Mouse (Mus musculus) testis, adult 2 months (tissue): Measurements from ENCODE around the gene Actn1.

Experiments used
- CTCF ChIP-seq: fragments of 200-500 bp; IDR thresholded peaks from 2 replicates; pipeline ENCODE4 v1.5.1; 2012; ENCODE audit warnings: low read depth, mild to moderate bottlenecking, inconsistent platforms, low read length, moderate library complexity; ENCODE audit not compliant: control insufficient read depth, insufficient read depth, insufficient replicate concordance
- POLR2A ChIP-seq: fragments of 200-500 bp; IDR thresholded peaks from 2 replicates; pipeline ENCODE4 v1.6.1; 2012; ENCODE audit warnings: low read depth, mild to moderate bottlenecking, inconsistent platforms, low read length, moderate library complexity; ENCODE audit not compliant: control insufficient read depth

DNA sequence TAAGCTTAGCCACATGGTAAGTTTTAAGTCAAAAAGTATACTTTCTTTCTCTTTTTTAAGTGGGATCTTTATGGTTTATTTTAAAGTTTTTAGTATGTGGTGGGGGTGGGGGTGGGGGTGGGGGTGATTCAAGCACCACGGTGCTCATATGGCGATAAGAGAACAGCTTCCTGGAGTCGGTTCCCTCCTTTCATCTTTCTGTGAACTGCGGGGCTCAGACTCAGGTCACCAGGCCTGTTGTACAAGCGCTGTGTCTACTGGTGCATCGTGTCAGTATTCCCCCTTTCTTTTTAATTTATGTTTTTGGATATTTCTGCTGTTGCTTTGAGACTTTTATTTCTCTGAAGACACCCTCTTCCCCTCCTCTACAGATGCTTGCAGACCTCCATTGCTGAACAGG lies 38.5 kb upstream of the Actn1 start:
- TF ChIP-seq CTCF (no peak), POLR2A (no peak)
